Mouse (Mus musculus) retina, postnatal 1 day (tissue): ENCODE results near the gene Ccnl1.

ENCODE experiments used
- DNase-seq: peaks from one replicate; pipeline ENCODE4 v3.0.0-alpha.2; 2012

Gene Ccnl1

DNA sequence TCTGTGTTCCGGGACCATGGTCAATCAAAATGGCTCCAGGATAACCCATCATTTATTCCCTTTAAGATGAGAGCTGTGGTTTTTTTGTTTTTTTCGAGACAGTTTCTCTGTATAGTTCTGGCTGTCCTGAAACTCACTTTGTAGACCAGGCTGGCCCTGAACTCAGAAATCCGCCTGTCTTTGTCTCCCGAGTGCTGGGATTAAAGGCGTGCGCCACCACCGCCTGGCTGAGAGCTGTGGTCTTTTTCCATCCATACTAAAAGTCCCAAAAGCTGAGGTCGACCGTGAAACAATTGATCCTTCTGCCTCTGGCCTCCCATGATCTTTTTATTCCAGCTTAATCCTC lies 764 bp upstream of the Ccnl1 start:
- DNase-seq = peak; percentile 71

DNA sequence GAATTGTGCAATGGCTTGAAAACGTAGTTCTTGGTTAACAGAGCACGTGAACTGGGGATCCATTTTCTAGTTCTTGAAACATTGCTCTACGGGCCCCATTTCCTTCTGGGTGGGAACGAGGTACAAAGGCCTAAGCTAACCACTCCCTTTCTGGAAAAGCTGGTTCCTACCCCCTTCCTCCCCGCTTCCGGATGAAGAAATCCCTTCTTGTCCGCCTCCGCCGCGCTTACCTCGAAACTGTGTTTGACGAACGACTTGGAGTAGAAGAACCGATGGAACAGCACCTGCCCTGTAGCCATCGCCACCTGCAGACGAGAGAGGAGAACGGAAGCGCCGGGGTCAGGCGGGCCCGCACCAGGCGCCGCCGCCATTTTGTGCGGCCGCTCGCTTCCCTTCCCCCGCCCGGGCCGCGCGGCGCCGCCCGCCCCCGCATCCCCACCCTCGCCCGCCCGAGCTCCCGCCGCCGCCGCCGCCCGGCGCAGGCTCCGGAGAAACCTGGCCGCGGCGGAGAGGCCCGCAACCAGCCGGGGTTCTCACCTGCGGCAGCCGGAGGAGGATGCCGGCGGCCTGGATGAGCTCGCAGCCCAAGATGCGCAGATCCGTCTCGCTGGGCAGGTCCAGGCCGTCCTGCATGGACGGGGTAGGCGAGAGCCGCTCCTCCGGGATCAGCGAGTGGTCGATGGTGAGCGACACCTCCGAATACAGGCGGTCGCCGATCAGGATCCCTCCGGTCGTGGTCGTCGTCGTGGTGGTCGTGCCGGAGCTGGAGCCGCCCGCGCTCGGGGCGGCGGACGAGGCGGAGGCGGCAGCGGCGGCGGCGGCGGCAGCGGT lies 563 bp downstream of the Ccnl1 start:
- DNase-seq = peak; percentile 82

DNA sequence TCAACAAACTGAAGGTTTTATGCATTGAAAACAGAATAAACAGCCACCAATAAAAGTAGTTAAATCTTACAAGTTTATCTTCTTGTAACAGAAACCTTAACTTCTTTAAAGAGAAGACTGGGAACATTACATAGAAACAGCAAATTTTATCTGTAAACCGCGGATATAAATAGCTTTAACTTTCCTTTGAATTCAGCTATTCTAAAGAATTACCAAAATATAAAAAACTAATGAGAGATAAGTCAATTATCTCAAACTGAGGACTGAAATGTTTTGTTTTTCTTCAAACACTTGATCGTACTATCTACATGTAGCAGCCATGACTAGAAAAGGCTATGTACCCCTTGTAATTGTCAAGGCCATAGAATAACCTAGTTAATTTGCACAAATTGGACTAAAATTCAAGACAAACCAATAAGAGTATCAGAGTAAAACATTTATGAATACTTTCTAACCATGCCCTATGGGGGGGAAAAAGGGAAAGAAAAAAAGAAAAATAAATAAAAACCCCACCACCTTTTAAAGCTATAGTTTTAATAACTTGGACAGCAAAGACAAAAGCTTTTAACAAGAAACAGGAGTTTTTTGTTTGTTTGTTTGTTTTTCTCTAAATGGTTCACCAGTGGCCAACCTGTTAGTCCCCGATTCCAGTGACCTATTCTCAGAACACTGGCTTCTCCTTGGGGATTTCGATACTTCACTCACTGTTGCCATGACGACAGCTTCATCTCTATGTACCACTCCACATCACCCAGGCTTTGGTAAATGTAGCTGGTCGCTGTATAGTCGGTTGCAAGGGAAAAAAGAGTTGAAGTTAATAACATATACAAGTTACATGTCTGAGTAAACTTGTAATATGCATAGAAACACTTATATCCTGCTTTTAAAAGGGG lies 3.3 kb downstream of the Ccnl1 start:
- peak; percentile 62 for DNase-seq

- DNase-seq = no peak
Observed at GRCm38 (mm10) chr3:65950831-65951365, 7.2 kb downstream of the Ccnl1 start.

- no peak for DNase-seq
Observed at GRCm38 (mm10) chr3:65950304-65950703, 7.7 kb downstream of the Ccnl1 start.

- DNase-seq = no peak
Observed at GRCm38 (mm10) chr3:65945277-65945932, 12.6 kb downstream of the Ccnl1 start.

DNA sequence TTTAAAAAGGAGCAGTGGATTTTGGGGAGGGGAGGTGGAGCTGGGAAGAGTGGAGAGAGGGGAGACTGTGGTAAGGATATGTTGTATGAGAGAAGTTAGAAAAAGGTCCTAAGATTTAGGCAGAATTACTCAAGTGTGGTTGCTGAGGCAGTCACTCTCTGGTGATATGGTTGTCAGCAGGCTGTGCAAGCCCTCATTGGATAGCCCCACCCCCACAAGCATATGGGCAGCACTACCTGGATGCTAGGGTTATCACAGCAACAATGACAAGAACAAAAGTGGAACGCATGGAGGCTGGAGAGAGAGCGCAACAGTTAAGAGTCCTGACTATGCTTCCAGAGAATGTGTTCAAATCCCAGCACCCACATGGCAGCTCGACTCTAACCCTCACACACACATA lies 13.3 kb downstream of the Ccnl1 start:
- DNase-seq = no peak

GRCm38 (mm10) chr3:65943453-65943852 lies 14.6 kb downstream of the Ccnl1 start:
- DNase-seq = no peak

GRCm38 (mm10) chr3:65941052-65941451 lies 17.0 kb downstream of the Ccnl1 start:
- no peak for DNase-seq

GRCm38 (mm10) chr3:65938211-65938610 lies 19.8 kb downstream of the Ccnl1 start:
- DNase-seq = peak; percentile 63

GRCm38 (mm10) chr3:65936384-65936783 lies 21.7 kb downstream of the Ccnl1 start:
- DNase-seq = no peak

DNA sequence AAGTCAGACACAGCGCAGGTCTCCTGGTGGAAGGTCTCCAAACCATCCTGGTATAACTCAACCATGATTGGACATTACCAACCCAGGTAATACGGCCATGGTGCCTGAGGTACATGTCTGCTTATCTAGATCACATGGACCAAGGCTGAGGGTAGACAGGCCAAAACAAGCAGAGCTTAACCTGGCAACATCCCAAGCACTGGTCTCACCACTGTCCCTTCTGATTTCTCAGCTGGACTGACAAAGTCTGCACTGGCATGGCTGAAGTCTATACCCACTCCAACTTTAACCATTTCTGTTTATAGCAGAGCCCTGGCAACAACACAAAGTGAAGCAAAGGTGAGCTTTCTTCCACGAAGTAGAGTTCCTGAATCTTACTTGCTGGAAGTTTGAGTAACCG lies 22.9 kb downstream of the Ccnl1 start:
- no peak for DNase-seq

DNA sequence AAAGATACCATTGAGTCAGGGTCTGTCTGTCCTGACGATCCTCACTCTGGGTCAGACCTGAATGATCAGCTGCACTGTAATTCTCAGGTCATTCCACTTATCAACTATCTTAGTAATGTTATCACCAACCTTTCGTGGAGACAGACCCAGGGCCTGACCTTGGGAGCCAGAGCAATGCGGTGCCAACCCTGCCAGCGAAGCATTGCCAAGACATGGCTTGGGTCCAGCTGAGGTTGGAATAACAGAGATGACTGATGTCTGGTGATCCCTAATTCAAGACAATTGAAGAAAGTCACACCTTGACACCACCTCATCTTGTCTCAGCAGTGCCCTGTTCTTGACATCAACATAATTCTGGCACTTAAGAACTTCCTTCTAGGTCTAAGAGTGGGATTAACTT lies 24.3 kb downstream of the Ccnl1 start:
- DNase-seq = no peak

DNA sequence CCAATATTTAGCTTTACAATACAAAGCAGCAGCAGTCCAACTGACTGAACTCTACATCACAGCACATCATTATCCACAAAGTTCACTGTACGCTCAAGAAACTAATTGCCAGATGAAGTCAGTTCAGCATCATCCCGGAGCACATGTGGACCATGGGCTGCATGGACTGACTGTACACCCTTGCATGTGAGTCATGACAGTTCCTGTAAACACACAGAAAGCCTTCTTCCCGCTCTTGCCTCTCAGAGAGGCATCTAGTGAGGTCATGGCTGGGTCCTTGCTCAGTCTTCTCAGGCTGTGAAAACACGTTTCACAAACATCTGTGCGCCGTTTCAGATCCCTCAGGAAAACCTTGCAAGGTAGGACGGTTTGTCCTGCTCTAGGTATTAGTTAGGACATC lies 26.5 kb downstream of the Ccnl1 start:
- DNase-seq = no peak

DNA sequence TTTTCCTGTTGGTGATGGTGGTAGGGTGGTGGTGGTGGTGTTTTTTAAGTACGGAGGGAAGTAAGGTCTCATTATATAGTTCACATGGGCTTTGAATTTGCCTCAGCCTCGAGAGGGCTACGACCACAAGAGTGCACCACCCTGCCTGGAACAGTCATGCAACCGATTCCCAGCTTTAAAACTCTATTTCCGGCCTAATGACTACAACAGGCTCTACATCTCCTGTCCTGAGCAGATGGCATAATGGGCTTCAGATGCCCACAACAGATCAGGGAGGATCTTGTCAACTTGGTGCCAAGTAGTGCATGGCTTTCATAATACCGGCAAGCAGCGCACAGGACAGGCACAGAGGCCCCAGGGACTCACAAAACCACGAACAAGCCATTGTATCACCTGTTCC lies 27.4 kb downstream of the Ccnl1 start:
- DNase-seq = peak; percentile 55

GRCm38 (mm10) chr3:65929821-65930633 lies 28.0 kb downstream of the Ccnl1 start:
- peak; percentile 87 for DNase-seq

- peak; percentile 85 for DNase-seq
Observed at GRCm38 (mm10) chr3:65929304-65929783, 28.7 kb downstream of the Ccnl1 start.

DNA sequence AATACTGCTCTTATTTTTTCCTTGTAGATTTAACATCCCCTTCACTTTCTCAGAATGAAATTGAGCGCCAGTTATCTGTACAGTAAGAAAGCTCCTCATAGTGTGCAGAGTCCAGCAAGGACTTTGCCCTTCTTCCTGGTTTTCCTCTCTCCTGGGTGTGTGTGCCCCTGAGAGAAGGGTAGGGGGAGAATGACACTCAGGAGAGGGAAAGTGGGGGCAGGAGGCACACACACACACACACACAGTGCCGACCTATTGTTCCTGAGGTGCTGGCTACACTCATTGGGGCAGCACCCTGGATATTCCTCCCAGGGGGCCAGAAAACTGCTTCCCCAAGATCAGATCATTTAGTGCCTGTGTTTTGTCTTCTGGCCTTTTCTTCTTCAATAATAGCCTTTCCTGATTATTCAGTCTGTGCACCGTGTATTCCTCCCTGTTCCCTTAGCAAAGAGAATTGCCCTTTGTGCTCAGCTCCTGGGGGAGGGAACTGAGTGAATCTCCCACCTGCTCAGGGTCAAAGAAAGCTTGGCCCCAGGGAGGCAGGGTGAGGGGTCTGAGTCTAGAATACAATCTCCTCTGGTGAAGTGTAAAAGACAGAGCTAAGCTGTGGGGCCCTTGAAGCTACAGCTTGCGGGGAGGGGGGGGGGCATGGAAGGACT lies 29.3 kb downstream of the Ccnl1 start:
- peak; percentile 59 for DNase-seq

GRCm38 (mm10) chr3:65927685-65928084 lies 30.4 kb downstream of the Ccnl1 start:
- DNase-seq = peak; percentile 24

DNA sequence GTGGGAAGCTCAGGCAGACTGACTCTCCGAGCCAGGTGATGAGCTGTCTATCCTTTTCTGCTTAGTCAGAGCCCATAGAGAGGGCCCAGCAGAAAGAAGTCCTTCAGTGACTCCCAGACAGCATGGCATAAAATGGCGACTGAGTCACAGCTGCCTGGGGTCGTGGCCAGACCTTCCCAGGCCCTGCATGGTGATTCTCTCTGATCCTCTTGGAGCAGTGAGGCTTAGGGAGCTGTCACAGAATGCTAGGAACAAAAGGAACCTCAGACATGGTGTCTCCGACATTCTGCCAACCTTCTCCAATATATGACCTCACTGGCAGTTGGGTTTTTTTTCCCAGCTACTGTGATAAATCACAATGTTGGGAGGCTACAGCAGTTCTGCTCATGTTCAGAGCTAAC lies 30.9 kb downstream of the Ccnl1 start:
- DNase-seq = no peak

DNA sequence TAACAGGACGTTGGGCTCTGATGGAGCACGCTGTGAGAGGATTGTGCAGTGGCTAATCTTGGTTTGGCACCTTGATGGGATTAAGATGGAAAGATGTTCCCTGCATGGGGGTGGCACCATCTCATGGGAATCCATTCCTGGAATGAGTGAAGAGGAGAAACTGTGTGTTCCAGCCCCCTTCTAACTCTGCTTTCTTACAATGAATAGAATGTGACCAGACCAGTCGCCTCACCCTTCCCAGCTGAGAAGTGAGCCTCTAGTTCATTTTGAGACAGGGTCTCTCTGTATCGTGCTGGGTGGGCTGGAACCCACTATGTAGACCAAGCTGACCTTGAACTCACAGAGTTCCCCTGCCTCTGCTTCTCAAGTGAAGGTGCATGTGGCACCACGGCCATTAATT lies 31.6 kb downstream of the Ccnl1 start:
- DNase-seq = no peak
